In genomic region chr7:79517581-79518337, GRCm38 (mm10) we compare ENCODE assay signal across 16 mouse cellular contexts. TPM values are rescaled to one million over a fixed set of nuclear protein-coding genes. Genes with fewer than 3 reads are reported as not detected.
DNase-seq lines count a peak whose midpoint lies in the region; ATAC-seq lines count a peak whose summit lies in the region.
"Had no signal": no experiment of that assay in that cellular context is flagged by ENCODE, and none has a peak within 500 bp of the region (broad histone marks: within the 10 kb centered on the region; RNA-seq: fewer than 3 reads in every experiment).

No protein-coding gene starts in this region.

- peak overlapping the region; percentile 100 for H3K27ac ChIP-seq in forebrain, embryonic 13.5 days
- H3K27ac ChIP-seq in hindbrain, embryonic 16.5 days (ENCODE audit: low read depth, low read length) = peak overlapping the region; percentile 87
- H3K27ac ChIP-seq in neural tube, embryonic 13.5 days (replicated peaks) = peak overlapping the region; percentile 99
- H3K27ac ChIP-seq: embryonic facial prominence, embryonic 15.5 days; heart, adult 2 months; liver, embryonic 12.5 days had no signal

- peaks cover 51% of the 10 kb centered on the region for H3K36me3 ChIP-seq in forebrain, embryonic 13.5 days (ENCODE audit: poor library complexity, severe bottlenecking)
- H3K36me3 ChIP-seq in hindbrain, embryonic 16.5 days (ENCODE audit: control insufficient read depth, insufficient read depth, low read length) = no peaks in the 10 kb centered on the region
- H3K36me3 ChIP-seq in neural tube, embryonic 13.5 days = peaks cover 18% of the 10 kb centered on the region; the same call in 1 of the 2 replicates
- H3K36me3 ChIP-seq: embryonic facial prominence, embryonic 15.5 days; liver, embryonic 12.5 days had no signal

- 6% methylated on average over 5 of the region's 5 CpGs for WGBS in forebrain, embryonic 13.5 days
- 25% methylated on average over 5 of the region's 5 CpGs for WGBS in hindbrain, embryonic 16.5 days
- WGBS in neural tube, embryonic 13.5 days = 22% methylated on average over 5 of the region's 5 CpGs

- ATAC-seq in forebrain, embryonic 13.5 days = no peak
- no peak for ATAC-seq in hindbrain, embryonic 16.5 days
- no peak for ATAC-seq in neural tube, embryonic 13.5 days (ENCODE audit: low read depth)
- ATAC-seq: liver, embryonic 12.5 days had no signal

- peak; percentile 66 for DNase-seq in adrenal gland, adult 2 months
- no peak for DNase-seq in adrenal gland, postnatal 4 days (ENCODE audit: low spot score in 2 of 2)
- DNase-seq in urinary bladder, adult 18-20 months (ENCODE audit: low spot score in 2 of 2) = no peak
- no peak for DNase-seq in layer of hippocampus, adult 11-12 months (ENCODE audit: low spot score)
- DNase-seq in thymus, postnatal 36 days = no peak
- DNase-seq: cerebellum, postnatal 14 days; heart, adult 2 months; heart, postnatal 14 days; kidney, adult 11 months; lung, postnatal 4 days had no signal

- peak overlapping the region; percentile 21 for H3K4me3 ChIP-seq in forebrain, embryonic 13.5 days
- H3K4me3 ChIP-seq in hindbrain, embryonic 16.5 days (ENCODE audit: low read length) = no peak overlapping the region
- peak overlapping the region; percentile 0; the same call in 1 of the 2 replicates for H3K4me3 ChIP-seq in neural tube, embryonic 13.5 days
- H3K4me3 ChIP-seq: embryonic facial prominence, embryonic 15.5 days; heart, adult 2 months; liver, embryonic 12.5 days; myocyte had no signal

- peak overlapping the region; percentile 99 for H3K4me2 ChIP-seq in forebrain, embryonic 13.5 days
- peak overlapping the region; percentile 20; the same call in 1 of the 2 replicates for H3K4me2 ChIP-seq in hindbrain, embryonic 16.5 days (ENCODE audit: low read length)
- peak overlapping the region; percentile 65 for H3K4me2 ChIP-seq in neural tube, embryonic 13.5 days
- H3K4me2 ChIP-seq: embryonic facial prominence, embryonic 15.5 days; liver, embryonic 12.5 days had no signal

- H3K27me3 ChIP-seq in forebrain, embryonic 13.5 days = no peaks in the 10 kb centered on the region
- H3K27me3 ChIP-seq in hindbrain, embryonic 16.5 days (replicated peaks; ENCODE audit: control insufficient read depth, insufficient read depth, low read length) = no peaks in the 10 kb centered on the region
- H3K27me3 ChIP-seq in neural tube, embryonic 13.5 days = peaks cover 31% of the 10 kb centered on the region

- no peaks in the 10 kb centered on the region for H3K9me3 ChIP-seq in forebrain, embryonic 13.5 days (replicated peaks)
- no peaks in the 10 kb centered on the region for H3K9me3 ChIP-seq in hindbrain, embryonic 16.5 days (ENCODE audit: control insufficient read depth, low read length)
- H3K9me3 ChIP-seq in neural tube, embryonic 13.5 days = no peaks in the 10 kb centered on the region
- H3K9me3 ChIP-seq: embryonic facial prominence, embryonic 15.5 days; liver, embryonic 12.5 days had no signal

- H3K9ac ChIP-seq in forebrain, embryonic 13.5 days = peak overlapping the region; percentile 100
- H3K9ac ChIP-seq in hindbrain, embryonic 16.5 days (ENCODE audit: low read depth, low read length) = peak overlapping the region; percentile 50; the same call in 1 of the 2 replicates
- H3K9ac ChIP-seq in neural tube, embryonic 13.5 days = peak overlapping the region; percentile 83
- H3K9ac ChIP-seq: embryonic facial prominence, embryonic 15.5 days; liver, embryonic 12.5 days had no signal

- H3K4me1 ChIP-seq in forebrain, embryonic 13.5 days = peaks cover 99% of the 10 kb centered on the region
- H3K4me1 ChIP-seq in hindbrain, embryonic 16.5 days (ENCODE audit: control insufficient read depth, insufficient read depth, low read depth, low read length) = peaks cover 75% of the 10 kb centered on the region
- H3K4me1 ChIP-seq in neural tube, embryonic 13.5 days (replicated peaks) = peaks cover 98% of the 10 kb centered on the region

RNA-seq across cellular contexts. Expression of gene Polg, which starts 51.6 kb away (rescaled TPM):
- 10 to 100 TPM; 65.7 to 69.3 TPM for total RNA-seq in adrenal gland, adult 2 months (2021)
- polyA plus RNA-seq in adrenal gland, adult 2 months (2012; rRNA removed) = 49.3 and 50.1 TPM in 2 replicates
- total RNA-seq in adrenal gland, postnatal 4 days (2021) = 10 to 100 TPM; 87.2 to 93.7 TPM
- 29.7 and 30.4 TPM in 2 replicates for polyA plus RNA-seq in forebrain, embryonic 13.5 days (2015; fragmentation: Nextera tagmentation; extraction: Ambion mirVana)
- 24.2 and 26.4 TPM in 2 replicates for polyA plus RNA-seq in hindbrain, embryonic 16.5 days (2015; fragmentation: Nextera tagmentation; extraction: Ambion mirVana)
- polyA plus RNA-seq in neural tube, embryonic 13.5 days (2015; fragmentation: Nextera tagmentation; extraction: Ambion mirVana) = 28.2 and 28.6 TPM in 2 replicates

Comparison
In these comparisons a context has a peak if more than half of its experiments do, and no peak if none do; other contexts are left out.
1. H3K4me2 ChIP-seq: peak in every context shown above with its lines; median percentile 99 in forebrain, embryonic 13.5 days; 65 in neural tube, embryonic 13.5 days; 20 in hindbrain, embryonic 16.5 days.
2. H3K9ac ChIP-seq: peak in every context shown above with its lines; median percentile 100 in forebrain, embryonic 13.5 days; 83 in neural tube, embryonic 13.5 days; 50 in hindbrain, embryonic 16.5 days.